Mouse (Mus musculus) ES-E14 (cell line): Measurements from ENCODE around the gene Rin2. TPM values are rescaled to one million over a fixed set of nuclear protein-coding genes. Genes with fewer than 3 reads are reported as not detected.
"Not testable (repeated sequence)": the region's sequence is repeated elsewhere in the genome, so short reads cannot be mapped to it uniquely, and the experiment has no call there.

Experiments used
- DNase-seq: peaks from one replicate; pipeline ENCODE4 v3.0.0-alpha.2; 2013; ENCODE audit warnings: low read depth, low spot score
- H3K27ac ChIP-seq: 2 replicates; pipeline ENCODE4 v1.5.1; 2012; ENCODE audit warnings: low read depth, mild to moderate bottlenecking, low read length, moderate library complexity, mixed read lengths; ENCODE audit not compliant: poor library complexity, insufficient read depth, severe bottlenecking
- H3K36me3 ChIP-seq: 2 replicates; pipeline ENCODE4 v1.6.1; 2012; ENCODE audit warnings: mild to moderate bottlenecking, low read length, moderate library complexity, mixed read lengths; ENCODE audit not compliant: control insufficient read depth, poor library complexity, insufficient read depth, severe bottlenecking
- H3K4me1 ChIP-seq, 2 experiments: fragments of 150-350 bp in 1 of 2; sonication (generic) in 1 of 2; 2 replicates each; pipeline ENCODE4 v1.6.1; 2012; ENCODE audit warnings: low read length in 2 of 2, mild to moderate bottlenecking in 1 of 2, mixed read lengths in 1 of 2; ENCODE audit not compliant: control insufficient read depth in 2 of 2, insufficient read depth in 2 of 2, poor library complexity in 1 of 2
- H3K4me3 ChIP-seq, 2 experiments: fragments of 150-350 bp in 1 of 2; sonication (generic) in 1 of 2; 2 replicates each; pipeline ENCODE4 v1.5.1; 2012; ENCODE audit warnings: low read length in 2 of 2, low read depth in 1 of 2, mild to moderate bottlenecking in 1 of 2, mixed read lengths in 1 of 2; ENCODE audit not compliant: insufficient read depth in 1 of 2, poor library complexity in 1 of 2, severe bottlenecking in 1 of 2
- H3K9ac ChIP-seq: 2 replicates; pipeline ENCODE4 v1.6.1; 2012; ENCODE audit warnings: low read depth, mild to moderate bottlenecking, low read length, mixed read lengths; ENCODE audit not compliant: poor library complexity, insufficient read depth, severe bottlenecking
- H3K9me3 ChIP-seq: fragments of 150-350 bp; sonication (generic); 2 replicates; pipeline ENCODE4 v1.6.1; 2012; ENCODE audit warnings: low read depth, mild to moderate bottlenecking, low read length; ENCODE audit not compliant: control insufficient read depth, insufficient read depth
- CHD2 ChIP-seq: IDR thresholded peaks from 2 replicates; pipeline ENCODE4 v1.6.1; 2014; ENCODE audit warnings: mild to moderate bottlenecking, low read depth, low read length, inconsistent platforms
- HCFC1 ChIP-seq: IDR thresholded peaks from 2 replicates; pipeline ENCODE4 v1.6.1; 2012; ENCODE audit warnings: low read length, inconsistent platforms, borderline replicate concordance; ENCODE audit not compliant: insufficient read depth
- MAFK ChIP-seq: IDR thresholded peaks from 2 replicates; pipeline ENCODE4 v1.6.1; 2014; ENCODE audit warnings: mild to moderate bottlenecking, low read depth, low read length, inconsistent platforms; ENCODE audit not compliant: insufficient read depth
- ZC3H11A ChIP-seq: IDR thresholded peaks from 2 replicates; pipeline ENCODE4 v1.6.1; 2012; ENCODE audit warnings: low read depth, mild to moderate bottlenecking, inconsistent platforms, low read length, borderline replicate concordance
- ZNF384 ChIP-seq: IDR thresholded peaks from 2 replicates; pipeline ENCODE4 v1.6.1; 2012; ENCODE audit warnings: low read depth, low read length, inconsistent platforms
- in situ Hi-C, 2 experiments: fragments of 600-800 bp; cut with MboI; formaldehyde crosslinking; loops; one replicate each; pipeline ENCODE4 v1.15.1; 2025; ENCODE audit warnings: low sequenced_read_pairs in 2 of 2, inconsistent platforms in 1 of 2; ENCODE audit not compliant: unreplicated experiment in 2 of 2
- total RNA-seq: library from RNA; depleted of rRNA; stranded (reverse); fragments of 300-350 nt; gene quantifications from 2 replicates; pipeline ENCODE4 v1.2.3, GENCODE M21; 2012

Rin2 gene
- total RNA-seq, 1 experiment = 3.7 TPM

DNA sequence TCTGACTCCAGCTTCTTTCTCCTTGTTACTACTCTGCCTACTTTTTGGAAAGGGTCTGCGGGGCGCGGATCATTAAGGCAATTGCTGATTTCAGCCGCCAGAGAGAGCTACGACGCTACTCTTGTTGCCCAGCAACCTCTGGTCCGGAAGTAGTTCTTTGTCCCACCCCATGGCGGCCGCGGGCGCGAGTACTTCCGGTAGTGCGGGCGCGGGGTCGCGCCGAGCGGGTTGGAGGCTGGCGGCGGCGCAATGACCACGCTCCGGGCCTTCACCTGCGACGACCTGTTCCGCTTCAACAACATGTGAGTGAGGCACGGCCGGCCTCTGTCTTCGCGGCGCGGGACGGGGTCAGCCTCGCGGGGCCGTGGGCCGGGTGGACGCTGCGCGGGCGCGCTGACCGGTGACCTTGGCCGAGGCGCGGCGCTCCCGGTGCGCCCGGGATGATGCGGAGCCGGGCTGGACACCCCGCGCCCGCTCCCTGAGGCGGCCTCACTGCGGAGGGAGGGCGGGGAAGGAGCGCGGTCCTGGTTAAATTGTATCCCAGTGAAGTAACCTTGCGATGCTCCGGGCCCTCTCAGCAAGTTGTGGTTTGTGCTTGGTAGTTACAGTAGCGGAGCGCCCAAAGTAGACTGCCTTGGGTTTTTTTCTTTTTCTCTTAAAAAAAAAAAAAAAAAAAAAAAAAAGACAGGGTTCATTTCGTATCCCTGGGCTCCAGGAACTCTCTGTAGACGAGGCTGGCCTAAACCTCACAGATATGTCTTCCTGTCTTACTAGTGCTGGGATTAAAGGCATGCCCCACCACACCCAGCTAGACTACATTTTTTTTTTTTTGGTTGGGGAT lies 228.3 kb downstream of the Rin2 start:
- in situ Hi-C loops = no loop called here
- peak; percentile 81 for DNase-seq
- H3K4me1 ChIP-seq = peaks cover 6 to 15% of the 10 kb centered on the region in 2 experiments; a peak in 3 of 4 replicates
- TF ChIP-seq HCFC1 = peak; percentile 80
- TF ChIP-seq MAFK = no peak
- peak; percentile 60 for TF ChIP-seq ZNF384
- no peak for TF ChIP-seq ZC3H11A
- peak; percentile 67; the same call in 1 of the 2 replicates for TF ChIP-seq CHD2
- H3K9me3 ChIP-seq = no peaks in the 10 kb centered on the region
- H3K4me3 ChIP-seq = peak overlapping the region; percentile 90 to 92
- peak overlapping the region; percentile 93 for H3K9ac ChIP-seq
- H3K36me3 ChIP-seq = peaks cover 7% of the 10 kb centered on the region
- peak overlapping the region; percentile 72 for H3K27ac ChIP-seq

DNA sequence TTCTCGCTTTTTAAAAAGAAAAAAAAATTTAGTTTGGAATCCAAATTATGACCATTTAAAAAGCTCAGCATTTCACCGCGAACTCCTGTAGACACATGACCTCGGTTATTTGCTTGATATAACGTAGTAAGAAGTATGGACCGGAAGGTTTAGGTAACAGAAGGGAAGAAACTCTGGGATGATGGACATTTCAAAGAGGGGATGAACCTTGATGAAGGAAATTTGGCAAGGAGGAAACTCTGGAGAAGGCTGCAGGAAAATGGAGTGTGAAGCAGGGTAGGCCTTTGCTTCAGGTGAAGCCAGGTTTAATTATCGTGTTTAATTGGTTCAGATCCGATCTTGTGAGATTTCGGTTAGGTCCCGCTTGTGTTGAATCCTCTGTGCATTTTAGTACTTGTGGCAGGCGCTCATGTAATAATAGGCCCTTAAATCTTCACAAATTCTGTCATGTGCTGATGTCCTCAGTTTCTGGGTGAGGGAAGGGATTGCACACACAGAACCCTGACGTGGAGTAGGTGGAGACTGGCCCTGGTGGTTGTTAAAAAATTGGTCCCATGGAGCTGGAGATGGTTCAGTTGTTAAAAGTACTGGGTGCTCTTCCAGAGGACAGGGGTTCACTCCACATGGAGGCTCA lies 229.1 kb downstream of the Rin2 start:
- Histone ChIP-seq H3K4me1 (peaks cover 6 to 15% of the 10 kb centered on the region in 2 experiments; a peak in 3 of 4 replicates), H3K4me3 (peak overlapping the region; percentile 90 to 92), H3K9me3 (no peaks in the 10 kb centered on the region), H3K9ac (peak overlapping the region; percentile 93), H3K27ac (no peak overlapping the region), H3K36me3 (peaks cover 11% of the 10 kb centered on the region)
- in situ Hi-C loops = no loop called here
- DNase-seq = no peak
- TF ChIP-seq MAFK = no peak
- TF ChIP-seq ZNF384 = no peak
- no peak for TF ChIP-seq HCFC1
- no peak for TF ChIP-seq CHD2
- TF ChIP-seq ZC3H11A = no peak

DNA sequence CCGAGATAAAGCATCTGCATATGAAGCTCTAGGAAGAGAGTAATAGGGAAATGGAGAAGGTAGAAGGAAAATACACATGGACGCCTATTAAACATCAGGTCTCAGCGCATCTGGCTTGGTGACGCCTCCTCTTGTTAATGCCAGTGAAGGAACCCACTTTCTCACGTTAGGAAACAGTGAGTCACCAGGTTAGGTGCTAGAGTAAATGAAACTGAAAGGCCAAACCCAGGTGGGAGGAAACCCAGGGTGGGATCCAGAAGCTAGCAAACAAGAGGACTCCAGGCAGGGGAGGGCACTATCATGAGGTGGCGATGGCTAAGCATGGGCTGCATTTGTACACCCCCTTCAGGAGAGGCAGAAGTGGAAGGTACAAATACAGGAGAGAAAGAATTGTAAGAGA lies 230.1 kb downstream of the Rin2 start:
- no peaks in the 10 kb centered on the region for H3K9me3 ChIP-seq
- in situ Hi-C loops = no loop called here
- H3K4me1 ChIP-seq = peaks cover 4 to 15% of the 10 kb centered on the region in 2 experiments; a peak in 3 of 4 replicates
- DNase-seq = no peak
- peaks cover 13% of the 10 kb centered on the region for H3K36me3 ChIP-seq
- peak overlapping the region; percentile 19 to 90; a peak in 2 of 4 replicates for H3K4me3 ChIP-seq
- TF ChIP-seq CHD2 (no peak), ZNF384 (no peak), MAFK (no peak), ZC3H11A (no peak), HCFC1 (no peak)
- peak overlapping the region; percentile 18 for H3K9ac ChIP-seq
- no peak overlapping the region for H3K27ac ChIP-seq

DNA sequence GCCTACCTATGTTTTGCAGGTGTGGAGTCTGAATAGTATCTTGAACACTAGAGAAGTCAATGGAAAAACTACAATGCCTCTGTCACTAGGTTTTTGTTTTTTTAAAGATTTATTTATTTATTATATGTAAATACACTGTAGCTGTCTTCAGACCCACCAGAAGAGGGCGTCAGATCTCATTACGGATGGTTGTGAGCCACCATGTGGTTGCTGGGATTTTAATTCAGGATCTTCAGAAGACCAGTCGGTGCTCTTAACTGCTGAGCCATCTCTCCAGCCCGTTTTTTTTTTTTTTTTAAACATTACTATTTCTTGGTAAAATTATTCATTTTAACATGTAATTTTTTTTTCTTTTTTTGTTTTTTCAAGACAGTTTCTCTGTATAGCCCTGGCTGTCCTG lies 230.9 kb downstream of the Rin2 start:
- peak overlapping the region in 1 of 2 experiments; percentile 30; a peak in 1 of 4 replicates for H3K4me3 ChIP-seq
- peak; percentile 76 for TF ChIP-seq ZNF384
- H3K9ac ChIP-seq, DNase-seq, in situ Hi-C loops, H3K27ac ChIP-seq, H3K9me3 ChIP-seq: not testable (repeated sequence)
- H3K4me1 ChIP-seq = peaks cover 4 to 15% of the 10 kb centered on the region in 2 experiments; a peak in 3 of 4 replicates
- peaks cover 15% of the 10 kb centered on the region for H3K36me3 ChIP-seq
